Mouse (Mus musculus): Measurements from ENCODE around the gene Tm2d1. TPM values are rescaled to one million over a fixed set of nuclear protein-coding genes. Genes with fewer than 3 reads are reported as not detected.
"Not testable (repeated sequence)": the region's sequence is repeated elsewhere in the genome, so short reads cannot be mapped to it uniquely, and the experiment has no call there.

The Tm2d1 gene
- 79.4 and 88.9 TPM in 2 replicates for polyA plus RNA-seq (2016; fragmentation: Nextera tagmentation; extraction: Ambion mirVana)

GRCm38 (mm10) chr4:98382716-98383424 lies at the start of gene Tm2d1:
Gene Tm2d1 (minus strand): TSS chr4:98383306.
- Histone ChIP-seq H3K27me3 (ENCODE audit: low read depth, poor library complexity, severe bottlenecking) (0 out of 2 replicates have a peak, but pooled peaks cover 5% of the 10 kb centered on the region), H3K4me3 (peak within 1 kb of the TSS; percentile 94), H3K4me1 (peaks cover 13% of the 10 kb centered on the region), H3K9me3 (replicated peaks) (no peaks in the 10 kb centered on the region), H3K27ac (replicated peaks) (peak within 1 kb of the TSS; percentile 98), H3K36me3 (peaks cover 16% of the 10 kb centered on the region)
- WGBS: 1% methylated on average over 46 of the region's 46 CpGs
- DNase-seq (ENCODE audit: low spot score): peak; percentile 86

- Histone ChIP-seq H3K36me3 (no peaks in the 10 kb centered on the region), H3K4me3 (no peak overlapping the region), H3K4me1 (no peaks in the 10 kb centered on the region), H3K27ac (replicated peaks) (no peak overlapping the region), H3K9me3 (replicated peaks) (no peaks in the 10 kb centered on the region), H3K27me3 (ENCODE audit: low read depth, poor library complexity, severe bottlenecking) (no peaks in the 10 kb centered on the region)
- DNase-seq (ENCODE audit: low spot score): no peak
- 92% methylated on average over 8 of the region's 8 CpGs for WGBS
Measured at GRCm38 (mm10) chr4:98428371-98428770, 45.3 kb upstream of the Tm2d1 start.

GRCm38 (mm10) chr4:98415150-98415549 lies 32.0 kb upstream of the Tm2d1 start:
- H3K9me3 ChIP-seq (replicated peaks); H3K36me3 ChIP-seq; H3K27me3 ChIP-seq (ENCODE audit: low read depth, poor library complexity, severe bottlenecking); H3K4me3 ChIP-seq; H3K27ac ChIP-seq (replicated peaks); H3K4me1 ChIP-seq; DNase-seq (ENCODE audit: low spot score): not testable (repeated sequence)
- WGBS: 96% methylated on average over 8 of the region's 8 CpGs

- H3K4me3 ChIP-seq: no peak overlapping the region
- no peaks in the 10 kb centered on the region for H3K9me3 ChIP-seq (replicated peaks)
- H3K27ac ChIP-seq (replicated peaks): no peak overlapping the region
- WGBS: 93% methylated on average over 4 of the region's 4 CpGs
- H3K27me3 ChIP-seq (ENCODE audit: low read depth, poor library complexity, severe bottlenecking): no peaks in the 10 kb centered on the region
- no peak for DNase-seq (ENCODE audit: low spot score)
- H3K36me3 ChIP-seq: no peaks in the 10 kb centered on the region
- no peaks in the 10 kb centered on the region for H3K4me1 ChIP-seq
Measured at GRCm38 (mm10) chr4:98408455-98408854, 25.3 kb upstream of the Tm2d1 start.

GRCm38 (mm10) chr4:98404412-98404811 lies 21.3 kb upstream of the Tm2d1 start:
- H3K27ac ChIP-seq (replicated peaks): no peak overlapping the region
- no peak for DNase-seq (ENCODE audit: low spot score)
- peaks cover 6% of the 10 kb centered on the region for H3K4me1 ChIP-seq
- H3K27me3 ChIP-seq (ENCODE audit: low read depth, poor library complexity, severe bottlenecking): no peaks in the 10 kb centered on the region
- no peaks in the 10 kb centered on the region for H3K36me3 ChIP-seq
- no peak overlapping the region for H3K4me3 ChIP-seq
- no peaks in the 10 kb centered on the region for H3K9me3 ChIP-seq (replicated peaks)
- WGBS: 96% methylated on average over 6 of the region's 6 CpGs

GRCm38 (mm10) chr4:98403492-98403891 lies 20.4 kb upstream of the Tm2d1 start:
- no peak overlapping the region for H3K27ac ChIP-seq (replicated peaks)
- H3K36me3 ChIP-seq: no peaks in the 10 kb centered on the region
- H3K27me3 ChIP-seq (ENCODE audit: low read depth, poor library complexity, severe bottlenecking): no peaks in the 10 kb centered on the region
- H3K4me1 ChIP-seq: peaks cover 6% of the 10 kb centered on the region
- no peaks in the 10 kb centered on the region for H3K9me3 ChIP-seq (replicated peaks)
- 82% methylated on average over 4 of the region's 4 CpGs for WGBS
- no peak for DNase-seq (ENCODE audit: low spot score)
- H3K4me3 ChIP-seq: no peak overlapping the region

- Histone ChIP-seq H3K36me3 (no peaks in the 10 kb centered on the region), H3K9me3 (replicated peaks) (no peaks in the 10 kb centered on the region), H3K4me1 (peaks cover 6% of the 10 kb centered on the region), H3K4me3 (no peak overlapping the region), H3K27ac (replicated peaks) (no peak overlapping the region), H3K27me3 (ENCODE audit: low read depth, poor library complexity, severe bottlenecking) (peaks cover 6% of the 10 kb centered on the region)
- 87% methylated on average over 2 of the region's 2 CpGs for WGBS
- no peak for DNase-seq (ENCODE audit: low spot score)
Measured at GRCm38 (mm10) chr4:98401584-98401962, 18.5 kb upstream of the Tm2d1 start.

- WGBS: 41% methylated on average over 6 of the region's 6 CpGs
- Histone ChIP-seq H3K4me3 (no peak overlapping the region), H3K4me1 (peaks cover 10% of the 10 kb centered on the region), H3K27me3 (ENCODE audit: low read depth, poor library complexity, severe bottlenecking) (peaks cover 9% of the 10 kb centered on the region), H3K27ac (replicated peaks) (no peak overlapping the region), H3K36me3 (no peaks in the 10 kb centered on the region), H3K9me3 (replicated peaks) (no peaks in the 10 kb centered on the region)
- no peak for DNase-seq (ENCODE audit: low spot score)
Measured at GRCm38 (mm10) chr4:98400926-98401583, 17.9 kb upstream of the Tm2d1 start.

GRCm38 (mm10) chr4:98395690-98396437 lies 12.8 kb upstream of the Tm2d1 start, which contains the start of gene Patj:
Gene Patj (plus strand): TSS chr4:98395785.
- Histone ChIP-seq H3K36me3 (no peaks in the 10 kb centered on the region), H3K4me1 (peaks cover 14% of the 10 kb centered on the region), H3K27ac (replicated peaks) (peak within 1 kb of the TSS; percentile 92), H3K4me3 (peak within 1 kb of the TSS; percentile 89), H3K27me3 (ENCODE audit: low read depth, poor library complexity, severe bottlenecking) (peaks cover 9% of the 10 kb centered on the region), H3K9me3 (replicated peaks) (no peaks in the 10 kb centered on the region)
- WGBS: 1% methylated on average over 73 of the region's 73 CpGs
- DNase-seq (ENCODE audit: low spot score): peak; percentile 56

GRCm38 (mm10) chr4:98395346-98395689 lies 12.2 kb upstream of the Tm2d1 start:
- DNase-seq (ENCODE audit: low spot score): no peak
- peaks cover 14% of the 10 kb centered on the region for H3K4me1 ChIP-seq
- H3K27me3 ChIP-seq (ENCODE audit: low read depth, poor library complexity, severe bottlenecking): peaks cover 9% of the 10 kb centered on the region
- no peaks in the 10 kb centered on the region for H3K36me3 ChIP-seq
- H3K4me3 ChIP-seq: peak overlapping the region; percentile 89
- WGBS: 6% methylated on average over 7 of the region's 7 CpGs
- H3K27ac ChIP-seq (replicated peaks): peak overlapping the region; percentile 92
- H3K9me3 ChIP-seq (replicated peaks): no peaks in the 10 kb centered on the region

GRCm38 (mm10) chr4:98385036-98385435 lies 1.9 kb upstream of the Tm2d1 start:
- Histone ChIP-seq H3K4me1 (peaks cover 13% of the 10 kb centered on the region), H3K27ac (replicated peaks) (no peak overlapping the region), H3K27me3 (ENCODE audit: low read depth, poor library complexity, severe bottlenecking) (0 out of 2 replicates have a peak, but pooled peaks cover 5% of the 10 kb centered on the region), H3K4me3 (no peak overlapping the region), H3K36me3 (no peaks in the 10 kb centered on the region), H3K9me3 (replicated peaks) (no peaks in the 10 kb centered on the region)
- no peak for DNase-seq (ENCODE audit: low spot score)
- WGBS: 76% methylated on average over 5 of the region's 5 CpGs

- no peak overlapping the region for H3K27ac ChIP-seq (replicated peaks)
- no peak for DNase-seq (ENCODE audit: low spot score)
- H3K36me3 ChIP-seq: peaks cover 24% of the 10 kb centered on the region
- no peak overlapping the region for H3K4me3 ChIP-seq
- WGBS: 94% methylated on average over 2 of the region's 2 CpGs
- H3K9me3 ChIP-seq (replicated peaks): no peaks in the 10 kb centered on the region
- peaks cover 8% of the 10 kb centered on the region; the same call in 1 of the 2 replicates for H3K4me1 ChIP-seq
- no peaks in the 10 kb centered on the region for H3K27me3 ChIP-seq (ENCODE audit: low read depth, poor library complexity, severe bottlenecking)
Measured at GRCm38 (mm10) chr4:98376943-98377342, 6.2 kb downstream of the Tm2d1 start.

GRCm38 (mm10) chr4:98375401-98375800 lies 7.7 kb downstream of the Tm2d1 start:
- DNase-seq (ENCODE audit: low spot score): no peak
- H3K4me3 ChIP-seq: no peak overlapping the region
- no peaks in the 10 kb centered on the region for H3K9me3 ChIP-seq (replicated peaks)
- 57% methylated on average over 4 of the region's 4 CpGs for WGBS
- no peaks in the 10 kb centered on the region for H3K27me3 ChIP-seq (ENCODE audit: low read depth, poor library complexity, severe bottlenecking)
- no peak overlapping the region for H3K27ac ChIP-seq (replicated peaks)
- H3K36me3 ChIP-seq: peaks cover 29% of the 10 kb centered on the region
- no peaks in the 10 kb centered on the region for H3K4me1 ChIP-seq
